Mouse (Mus musculus): ENCODE data around the gene Plekhh2.

The Plekhh2 gene

GRCm38 (mm10) chr17:84606976-84607375 lies 95.3 kb downstream of the Plekhh2 start:
- no peak for DNase-seq (ENCODE audit: low read depth, low spot score)

- no peak for DNase-seq (ENCODE audit: low read depth, low spot score)
These were observed 95.9 kb downstream of the Plekhh2 start for GRCm38 (mm10) chr17:84607617-84608016.

GRCm38 (mm10) chr17:84608606-84609005 lies 96.9 kb downstream of the Plekhh2 start:
- no peak for DNase-seq (ENCODE audit: low read depth, low spot score)

- no peak for DNase-seq (ENCODE audit: low read depth, low spot score)
These were observed 99.8 kb downstream of the Plekhh2 start for GRCm38 (mm10) chr17:84611500-84611899.

GRCm38 (mm10) chr17:84611971-84612370 lies 100.3 kb downstream of the Plekhh2 start:
- DNase-seq (ENCODE audit: low read depth, low spot score) = no peak

- no peak for DNase-seq (ENCODE audit: low read depth, low spot score)
These were observed 104.1 kb downstream of the Plekhh2 start for GRCm38 (mm10) chr17:84615811-84616210.

- no peak for DNase-seq (ENCODE audit: low read depth, low spot score)
These were observed 104.9 kb downstream of the Plekhh2 start for GRCm38 (mm10) chr17:84616526-84617074.

GRCm38 (mm10) chr17:84617953-84618352 lies 106.3 kb downstream of the Plekhh2 start:
- no peak for DNase-seq (ENCODE audit: low read depth, low spot score)

GRCm38 (mm10) chr17:84619112-84619511 lies 107.4 kb downstream of the Plekhh2 start:
- DNase-seq (ENCODE audit: low read depth, low spot score) = no peak

GRCm38 (mm10) chr17:84620076-84620475 lies 108.4 kb downstream of the Plekhh2 start:
- DNase-seq (ENCODE audit: low read depth, low spot score) = no peak

- no peak for DNase-seq (ENCODE audit: low read depth, low spot score)
These were observed 108.9 kb downstream of the Plekhh2 start for GRCm38 (mm10) chr17:84620610-84621009.

GRCm38 (mm10) chr17:84621209-84621608 lies 109.5 kb downstream of the Plekhh2 start:
- DNase-seq (ENCODE audit: low read depth, low spot score) = no peak

- no peak for DNase-seq (ENCODE audit: low read depth, low spot score)
These were observed 110.3 kb downstream of the Plekhh2 start for GRCm38 (mm10) chr17:84622028-84622427.

GRCm38 (mm10) chr17:84622873-84623272 lies 111.2 kb downstream of the Plekhh2 start:
- peak; percentile 77 for DNase-seq (ENCODE audit: low read depth, low spot score)

- DNase-seq (ENCODE audit: low read depth, low spot score) = peak; percentile 98
These were observed 114.7 kb downstream of the Plekhh2 start, which contains the start of gene Dync2li1 for GRCm38 (mm10) chr17:84626276-84626856. Gene Dync2li1 (plus strand): TSS chr17:84626496.

GRCm38 (mm10) chr17:84626857-84627305 lies 115.2 kb downstream of the Plekhh2 start:
- no peak for DNase-seq (ENCODE audit: low read depth, low spot score)

- DNase-seq (ENCODE audit: low read depth, low spot score) = no peak
These were observed 116.0 kb downstream of the Plekhh2 start for GRCm38 (mm10) chr17:84627721-84628120.

- DNase-seq (ENCODE audit: low read depth, low spot score) = no peak
These were observed 116.9 kb downstream of the Plekhh2 start for GRCm38 (mm10) chr17:84628611-84629010.

GRCm38 (mm10) chr17:84631836-84632235 lies 120.1 kb downstream of the Plekhh2 start:
- no peak for DNase-seq (ENCODE audit: low read depth, low spot score)

- no peak for DNase-seq (ENCODE audit: low read depth, low spot score)
These were observed 121.7 kb downstream of the Plekhh2 start for GRCm38 (mm10) chr17:84633443-84633842.

GRCm38 (mm10) chr17:84636328-84636727 lies 124.6 kb downstream of the Plekhh2 start:
- no peak for DNase-seq (ENCODE audit: low read depth, low spot score)

- no peak for DNase-seq (ENCODE audit: low read depth, low spot score)
These were observed 126.3 kb downstream of the Plekhh2 start for GRCm38 (mm10) chr17:84637971-84638370.

- DNase-seq (ENCODE audit: low read depth, low spot score) = no peak
These were observed 128.2 kb downstream of the Plekhh2 start for GRCm38 (mm10) chr17:84639796-84640378.
